Mouse (Mus musculus): ENCODE data around the gene Kcnh1. TPM values are rescaled to one million over a fixed set of nuclear protein-coding genes. Genes with fewer than 3 reads are reported as not detected.

Gene Kcnh1
- polyA plus RNA-seq, 1 experiment from 2014 or later: 0.39 TPM

- no peak overlapping the region for H3K4me2 ChIP-seq
- H3K4me3 ChIP-seq (ENCODE audit: low read depth, low read length): no peak overlapping the region
- no peak for ATAC-seq (replicated peaks; ENCODE audit: insufficient number of reproducible peaks, low FRiP score, low TSS enrichment)
- H3K27ac ChIP-seq (ENCODE audit: low read depth, low read length): no peak overlapping the region
- H3K27me3 ChIP-seq (ENCODE audit: control insufficient read depth, insufficient read depth, low read length): 0 out of 2 replicates have a peak, but pooled peaks cover 3% of the 10 kb centered on the region
- 58% methylated on average over 4 of the region's 4 CpGs for WGBS (ENCODE audit: insufficient replicate concordance)
- H3K9me3 ChIP-seq (replicated peaks; ENCODE audit: control insufficient read depth, low read length): no peaks in the 10 kb centered on the region
- no peaks in the 10 kb centered on the region for H3K4me1 ChIP-seq (ENCODE audit: control insufficient read depth, insufficient read depth, low read length)
- H3K36me3 ChIP-seq (ENCODE audit: control insufficient read depth, insufficient read depth, low read length): no peaks in the 10 kb centered on the region
- no peak overlapping the region for H3K9ac ChIP-seq (ENCODE audit: low read depth, low read length)
Measured at GRCm38 (mm10) chr1:192454981-192455380, 264.4 kb downstream of the Kcnh1 start.

DNA sequence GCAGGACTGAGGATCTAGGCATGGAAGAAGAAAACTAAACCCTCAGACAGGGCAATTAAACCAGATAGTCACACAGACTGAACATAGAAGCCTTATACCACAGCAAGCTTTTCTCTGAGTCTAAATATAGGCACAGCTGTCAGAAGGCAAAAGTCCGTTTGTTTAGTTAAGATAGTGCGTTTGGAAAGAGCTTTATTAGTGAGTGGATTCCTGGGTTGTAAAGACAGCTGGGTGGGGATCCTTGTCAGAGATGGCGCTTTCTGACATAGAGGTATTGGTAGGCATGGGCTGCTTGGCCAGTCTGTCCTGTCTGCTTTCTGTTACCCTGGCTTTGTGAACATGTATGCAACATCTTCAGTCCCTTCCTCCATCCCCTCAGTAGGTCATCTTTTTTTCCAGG is 266.5 kb downstream of the Kcnh1 start:
- H3K27ac ChIP-seq (ENCODE audit: low read depth, low read length): no peak overlapping the region
- H3K4me3 ChIP-seq (ENCODE audit: low read depth, low read length): no peak overlapping the region
- no peak overlapping the region for H3K9ac ChIP-seq (ENCODE audit: low read depth, low read length)
- no peaks in the 10 kb centered on the region for H3K36me3 ChIP-seq (ENCODE audit: control insufficient read depth, insufficient read depth, low read length)
- no peak for ATAC-seq (replicated peaks; ENCODE audit: insufficient number of reproducible peaks, low FRiP score, low TSS enrichment)
- H3K4me2 ChIP-seq: no peak overlapping the region
- no peaks in the 10 kb centered on the region for H3K4me1 ChIP-seq (ENCODE audit: control insufficient read depth, insufficient read depth, low read length)
- WGBS (ENCODE audit: insufficient replicate concordance): 34% methylated on average over 3 of the region's 3 CpGs
- H3K27me3 ChIP-seq (ENCODE audit: control insufficient read depth, insufficient read depth, low read length): no peaks in the 10 kb centered on the region
- no peaks in the 10 kb centered on the region for H3K9me3 ChIP-seq (replicated peaks; ENCODE audit: control insufficient read depth, low read length)

GRCm38 (mm10) chr1:192457526-192458206 is 267.1 kb downstream of the Kcnh1 start:
- no peaks in the 10 kb centered on the region for H3K9me3 ChIP-seq (replicated peaks; ENCODE audit: control insufficient read depth, low read length)
- H3K27ac ChIP-seq (ENCODE audit: low read depth, low read length): no peak overlapping the region
- no peaks in the 10 kb centered on the region for H3K4me1 ChIP-seq (ENCODE audit: control insufficient read depth, insufficient read depth, low read length)
- H3K36me3 ChIP-seq (ENCODE audit: control insufficient read depth, insufficient read depth, low read length): no peaks in the 10 kb centered on the region
- H3K27me3 ChIP-seq (ENCODE audit: control insufficient read depth, insufficient read depth, low read length): no peaks in the 10 kb centered on the region
- no peak overlapping the region for H3K4me2 ChIP-seq
- no peak overlapping the region for H3K4me3 ChIP-seq (ENCODE audit: low read depth, low read length)
- no peak for ATAC-seq (replicated peaks; ENCODE audit: insufficient number of reproducible peaks, low FRiP score, low TSS enrichment)
- 76% methylated on average over 6 of the region's 6 CpGs for WGBS (ENCODE audit: insufficient replicate concordance)
- no peak overlapping the region for H3K9ac ChIP-seq (ENCODE audit: low read depth, low read length)

- no peak overlapping the region for H3K27ac ChIP-seq (ENCODE audit: low read depth, low read length)
- no peak overlapping the region for H3K4me2 ChIP-seq
- no peak overlapping the region for H3K9ac ChIP-seq (ENCODE audit: low read depth, low read length)
- H3K27me3 ChIP-seq (ENCODE audit: control insufficient read depth, insufficient read depth, low read length): no peaks in the 10 kb centered on the region
- no peaks in the 10 kb centered on the region for H3K9me3 ChIP-seq (replicated peaks; ENCODE audit: control insufficient read depth, low read length)
- no peak overlapping the region for H3K4me3 ChIP-seq (ENCODE audit: low read depth, low read length)
- H3K4me1 ChIP-seq (ENCODE audit: control insufficient read depth, insufficient read depth, low read length): no peaks in the 10 kb centered on the region
- no peak for ATAC-seq (replicated peaks; ENCODE audit: insufficient number of reproducible peaks, low FRiP score, low TSS enrichment)
- no peaks in the 10 kb centered on the region for H3K36me3 ChIP-seq (ENCODE audit: control insufficient read depth, insufficient read depth, low read length)
- 67% methylated on average over 4 of the region's 4 CpGs for whole genome bisulfite sequencing (ENCODE audit: insufficient replicate concordance)
Measured at GRCm38 (mm10) chr1:192463732-192464131, 273.2 kb downstream of the Kcnh1 start.

- H3K36me3 ChIP-seq (ENCODE audit: control insufficient read depth, insufficient read depth, low read length): no peaks in the 10 kb centered on the region
- no peak overlapping the region for H3K27ac ChIP-seq (ENCODE audit: low read depth, low read length)
- no peak overlapping the region for H3K4me3 ChIP-seq (ENCODE audit: low read depth, low read length)
- no peaks in the 10 kb centered on the region; the same call in 1 of the 2 replicates for H3K4me1 ChIP-seq (ENCODE audit: control insufficient read depth, insufficient read depth, low read length)
- WGBS (ENCODE audit: insufficient replicate concordance): 44% methylated on average over 4 of the region's 4 CpGs
- H3K9me3 ChIP-seq (replicated peaks; ENCODE audit: control insufficient read depth, low read length): no peaks in the 10 kb centered on the region
- H3K27me3 ChIP-seq (ENCODE audit: control insufficient read depth, insufficient read depth, low read length): peaks cover 6% of the 10 kb centered on the region; the same call in 1 of the 2 replicates
- ATAC-seq (replicated peaks; ENCODE audit: insufficient number of reproducible peaks, low FRiP score, low TSS enrichment): no peak
- H3K4me2 ChIP-seq: no peak overlapping the region
- no peak overlapping the region for H3K9ac ChIP-seq (ENCODE audit: low read depth, low read length)
Measured at GRCm38 (mm10) chr1:192472366-192472765, 281.8 kb downstream of the Kcnh1 start.

- Histone ChIP-seq H3K27ac (ENCODE audit: low read depth, low read length) (no peak overlapping the region), H3K9me3 (replicated peaks; ENCODE audit: control insufficient read depth, low read length) (no peaks in the 10 kb centered on the region), H3K27me3 (ENCODE audit: control insufficient read depth, insufficient read depth, low read length) (peaks cover 6% of the 10 kb centered on the region; the same call in 1 of the 2 replicates), H3K36me3 (ENCODE audit: control insufficient read depth, insufficient read depth, low read length) (no peaks in the 10 kb centered on the region), H3K4me1 (ENCODE audit: control insufficient read depth, insufficient read depth, low read length) (no peaks in the 10 kb centered on the region; the same call in 1 of the 2 replicates), H3K4me3 (ENCODE audit: low read depth, low read length) (no peak overlapping the region), H3K9ac (ENCODE audit: low read depth, low read length) (no peak overlapping the region), H3K4me2 (no peak overlapping the region)
- 86% methylated on average over 6 of the region's 6 CpGs for WGBS (ENCODE audit: insufficient replicate concordance)
- ATAC-seq (replicated peaks; ENCODE audit: insufficient number of reproducible peaks, low FRiP score, low TSS enrichment): no peak
Measured at GRCm38 (mm10) chr1:192473134-192473533, 282.6 kb downstream of the Kcnh1 start.

GRCm38 (mm10) chr1:192476704-192477103 is 286.1 kb downstream of the Kcnh1 start:
- Histone ChIP-seq H3K4me1 (ENCODE audit: control insufficient read depth, insufficient read depth, low read length) (no peaks in the 10 kb centered on the region; the same call in 1 of the 2 replicates), H3K27ac (ENCODE audit: low read depth, low read length) (no peak overlapping the region), H3K4me2 (no peak overlapping the region), H3K27me3 (ENCODE audit: control insufficient read depth, insufficient read depth, low read length) (peaks cover 6% of the 10 kb centered on the region; the same call in 1 of the 2 replicates), H3K4me3 (ENCODE audit: low read depth, low read length) (no peak overlapping the region), H3K9me3 (replicated peaks; ENCODE audit: control insufficient read depth, low read length) (no peaks in the 10 kb centered on the region), H3K9ac (ENCODE audit: low read depth, low read length) (no peak overlapping the region), H3K36me3 (ENCODE audit: control insufficient read depth, insufficient read depth, low read length) (no peaks in the 10 kb centered on the region)
- WGBS (ENCODE audit: insufficient replicate concordance): 36% methylated on average over 7 of the region's 7 CpGs
- no peak for ATAC-seq (replicated peaks; ENCODE audit: insufficient number of reproducible peaks, low FRiP score, low TSS enrichment)

GRCm38 (mm10) chr1:192477556-192477955 is 287.0 kb downstream of the Kcnh1 start:
- no peaks in the 10 kb centered on the region; the same call in 1 of the 2 replicates for H3K4me1 ChIP-seq (ENCODE audit: control insufficient read depth, insufficient read depth, low read length)
- H3K4me3 ChIP-seq (ENCODE audit: low read depth, low read length): no peak overlapping the region
- peaks cover 6% of the 10 kb centered on the region; the same call in 1 of the 2 replicates for H3K27me3 ChIP-seq (ENCODE audit: control insufficient read depth, insufficient read depth, low read length)
- H3K9me3 ChIP-seq (replicated peaks; ENCODE audit: control insufficient read depth, low read length): no peaks in the 10 kb centered on the region
- no peak for ATAC-seq (replicated peaks; ENCODE audit: insufficient number of reproducible peaks, low FRiP score, low TSS enrichment)
- 63% methylated on average over 6 of the region's 6 CpGs for WGBS (ENCODE audit: insufficient replicate concordance)
- no peak overlapping the region for H3K4me2 ChIP-seq
- no peak overlapping the region for H3K9ac ChIP-seq (ENCODE audit: low read depth, low read length)
- H3K27ac ChIP-seq (ENCODE audit: low read depth, low read length): 0 out of 2 replicates have a peak overlapping the region, but pooled peaks have one; percentile 7
- no peaks in the 10 kb centered on the region for H3K36me3 ChIP-seq (ENCODE audit: control insufficient read depth, insufficient read depth, low read length)

DNA sequence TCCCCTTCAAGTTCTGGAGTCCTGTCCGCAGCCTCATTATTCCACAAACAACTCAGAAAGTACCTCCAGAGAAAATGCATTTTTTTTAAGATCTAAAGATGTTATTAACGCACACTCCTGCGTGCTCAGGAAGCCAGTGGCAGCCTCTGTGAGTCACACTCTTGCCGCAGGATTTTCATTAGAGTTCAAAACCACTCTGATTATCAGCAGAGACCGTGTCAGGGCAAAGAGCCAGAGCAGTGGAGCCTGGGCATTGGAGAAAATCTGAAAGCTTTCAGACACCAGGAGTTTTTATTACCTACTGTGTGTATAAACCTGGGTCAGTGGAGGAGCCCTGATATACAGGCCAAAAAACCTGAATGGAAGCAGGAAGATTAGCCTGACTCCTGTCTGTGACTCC is 287.6 kb downstream of the Kcnh1 start:
- no peaks in the 10 kb centered on the region for H3K36me3 ChIP-seq (ENCODE audit: control insufficient read depth, insufficient read depth, low read length)
- 58% methylated on average over 5 of the region's 5 CpGs for WGBS (ENCODE audit: insufficient replicate concordance)
- peaks cover 6% of the 10 kb centered on the region; the same call in 1 of the 2 replicates for H3K27me3 ChIP-seq (ENCODE audit: control insufficient read depth, insufficient read depth, low read length)
- no peaks in the 10 kb centered on the region; the same call in 1 of the 2 replicates for H3K4me1 ChIP-seq (ENCODE audit: control insufficient read depth, insufficient read depth, low read length)
- no peak for ATAC-seq (replicated peaks; ENCODE audit: insufficient number of reproducible peaks, low FRiP score, low TSS enrichment)
- no peak overlapping the region for H3K4me2 ChIP-seq
- no peak overlapping the region for H3K4me3 ChIP-seq (ENCODE audit: low read depth, low read length)
- H3K27ac ChIP-seq (ENCODE audit: low read depth, low read length): no peak overlapping the region
- H3K9me3 ChIP-seq (replicated peaks; ENCODE audit: control insufficient read depth, low read length): no peaks in the 10 kb centered on the region
- no peak overlapping the region for H3K9ac ChIP-seq (ENCODE audit: low read depth, low read length)

Measured in heart, embryonic 11.5 days (tissue).